Mouse (Mus musculus) spleen, adult 2 months (tissue): ENCODE data around the gene AL732309.1.

ENCODE experiments used
- CTCF ChIP-seq: fragments of 200-500 bp; IDR thresholded peaks from 2 replicates; pipeline ENCODE4 v1.5.1; 2011; ENCODE audit warnings: mild to moderate bottlenecking, inconsistent platforms; ENCODE audit not compliant: insufficient read depth, insufficient read length, insufficient replicate concordance; ENCODE audit errors: extremely low read depth
- POLR2A ChIP-seq: fragments of 200-500 bp; IDR thresholded peaks from 2 replicates; pipeline ENCODE4 v1.6.1; 2011; ENCODE audit warnings: low read depth, low read length, inconsistent platforms

GRCm38 (mm10) chr2:25234050-25234449 is 12.6 kb downstream of the AL732309.1 start, which contains the start of gene Slc34a3:
- TF ChIP-seq CTCF (no peak), POLR2A (no peak)
